Mouse (Mus musculus): ENCODE measurements at regions not wholly inside any gene's neighbourhood (a gene's known extent, or its start where the extent isn't known, plus 50 kb on each side); places are given as distances from the start of the nearest gene placed in this dataset.

- TF ChIP-seq CTCF (IDR thresholded peaks at IDR 0.05; ENCODE audit: extremely low read depth, insufficient read length, insufficient replicate concordance, low read depth, low read length) (no peak), POLR2A (IDR thresholded peaks at IDR 0.05; ENCODE audit: low read depth, low read length) (no peak)
Observed at GRCm38 (mm10) chr12:54448221-54448620, 208.2 kb downstream of the Sptssa start.
